ENCODE assay signal across 9 mouse cellular contexts in the genomic region with DNA sequence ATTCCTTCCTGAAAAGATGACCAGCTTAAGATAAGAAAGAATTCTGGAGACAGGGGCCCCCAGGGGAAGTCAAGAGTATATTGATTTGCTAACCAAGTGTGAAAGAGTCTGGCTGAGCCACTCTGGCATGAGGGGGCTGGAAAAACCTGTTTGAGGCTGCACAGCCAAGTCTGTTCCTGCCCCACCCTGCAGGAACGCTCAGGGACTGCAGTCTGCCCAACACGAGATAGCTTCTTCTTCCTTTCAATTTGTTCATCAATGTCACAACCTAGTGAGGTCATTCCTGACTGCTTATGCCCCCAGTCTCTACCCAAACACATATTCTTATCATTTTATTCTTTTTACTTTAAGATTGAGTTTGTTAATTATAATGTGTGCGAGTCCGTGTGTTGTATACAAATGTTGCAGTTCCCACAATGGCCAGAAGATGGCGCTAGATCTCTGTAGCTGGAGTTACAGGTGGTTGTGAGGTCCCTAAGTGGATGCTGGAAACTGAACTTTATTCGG.
DNase-seq lines count a peak whose midpoint lies in the region; TF ChIP-seq lines count a peak whose summit lies in the region.
"Had no signal": no experiment of that assay in that cellular context is flagged by ENCODE, and none has a peak within 500 bp of the region (broad histone marks: within the 10 kb centered on the region; RNA-seq: fewer than 3 reads in every experiment).

No protein-coding gene starts in this region.

- peak overlapping the region; percentile 3 to 57; a peak in 2 of 4 replicates for H3K4me3 ChIP-seq in ES-E14 (ENCODE audit: insufficient read depth in 1 of 2, low read depth in 1 of 2, low read length in 2 of 2, poor library complexity in 1 of 2, severe bottlenecking in 1 of 2)

- H3K36me3 ChIP-seq in ES-E14 (ENCODE audit: control insufficient read depth, insufficient read depth, low read length, poor library complexity, severe bottlenecking), result no peaks in the 10 kb centered on the region

- peak; percentile 6 for DNase-seq in kidney, adult 9 months
- no peak for DNase-seq in kidney, adult 11 months
- peak; percentile 75 for DNase-seq in ES-E14 (ENCODE audit: low read depth, low spot score)
- peak; percentile 30 to 54 for DNase-seq in cerebellum, postnatal 14 days
- DNase-seq in kidney, postnatal 4 days, result peak; percentile 19 to 25
- DNase-seq in yolk sac, embryonic 10.5 days (ENCODE audit: low spot score), result no peak
- DNase-seq in thymus, postnatal 0 days (ENCODE audit: low spot score), result no peak
- DNase-seq in left cerebral cortex, adult 11 months (ENCODE audit: low spot score), result no peak

- no peak overlapping the region; the same call in 1 of the 2 replicates for H3K27ac ChIP-seq in ES-E14 (ENCODE audit: insufficient read depth, low read depth, low read length, poor library complexity, severe bottlenecking)
- H3K27ac ChIP-seq: macrophage had no signal

- H3K9ac ChIP-seq in ES-E14 (ENCODE audit: insufficient read depth, low read depth, low read length, poor library complexity, severe bottlenecking), result no peak overlapping the region

- in situ Hi-C loops in ES-E14 (cut with MboI; ENCODE audit: low sequenced_read_pairs in 2 of 2, unreplicated experiment in 2 of 2), result no loop called here

- no peaks in the 10 kb centered on the region for H3K9me3 ChIP-seq in ES-E14 (ENCODE audit: control insufficient read depth, insufficient read depth, low read depth, low read length)

- H3K4me1 ChIP-seq in ES-E14 (ENCODE audit: control insufficient read depth in 2 of 2, insufficient read depth in 2 of 2, low read length in 2 of 2, poor library complexity in 1 of 2), result peaks cover 0 to 3% of the 10 kb centered on the region in 2 experiments; a peak in 1 of 4 replicates

TF ChIP-seq in ES-E14, 5 proteins besides CTCF, POLR2A, EP300 and RAD21:
- TF ChIP-seq ZC3H11A (IDR thresholded peaks at IDR 0.05; ENCODE audit: borderline replicate concordance, low read depth, low read length) (0 out of 2 replicates have a peak, but pooled peaks have one; percentile 22), HCFC1 (IDR thresholded peaks at IDR 0.05; ENCODE audit: borderline replicate concordance, insufficient read depth, low read length) (no peak), ZNF384 (IDR thresholded peaks at IDR 0.05; ENCODE audit: low read depth, low read length) (no peak), CHD2 (IDR thresholded peaks at IDR 0.05; ENCODE audit: low read depth, low read length) (no peak)
TF ChIP-seq in ES-E14: peak in this region for 1.

Comparison
In these comparisons a context has a peak if more than half of its experiments do, and no peak if none do; other contexts are left out.
1. DNase-seq: peak in kidney, adult 9 months (single experiment), ES-E14 (single experiment), cerebellum, postnatal 14 days (2 of 2) and kidney, postnatal 4 days (2 of 2); none in kidney, adult 11 months (single experiment), yolk sac, embryonic 10.5 days (single experiment), thymus, postnatal 0 days (single experiment) and left cerebral cortex, adult 11 months (single experiment).